Mouse (Mus musculus): ENCODE measurements at regions not wholly inside any gene's neighbourhood (a gene's known extent, or its start where the extent isn't known, plus 50 kb on each side); places are given as distances from the start of the nearest gene placed in this dataset.

- no peak for DNase-seq (ENCODE audit: inconsistent ontology term)
Observed at GRCm38 (mm10) chr13:79057424-79057823, 857.9 kb upstream of the Nr2f1 start.

GRCm38 (mm10) chr13:79054481-79054880 is 854.9 kb upstream of the Nr2f1 start:
- DNase-seq (ENCODE audit: inconsistent ontology term): no peak

GRCm38 (mm10) chr13:79053428-79053827 is 853.9 kb upstream of the Nr2f1 start:
- no peak for DNase-seq (ENCODE audit: inconsistent ontology term)

DNA sequence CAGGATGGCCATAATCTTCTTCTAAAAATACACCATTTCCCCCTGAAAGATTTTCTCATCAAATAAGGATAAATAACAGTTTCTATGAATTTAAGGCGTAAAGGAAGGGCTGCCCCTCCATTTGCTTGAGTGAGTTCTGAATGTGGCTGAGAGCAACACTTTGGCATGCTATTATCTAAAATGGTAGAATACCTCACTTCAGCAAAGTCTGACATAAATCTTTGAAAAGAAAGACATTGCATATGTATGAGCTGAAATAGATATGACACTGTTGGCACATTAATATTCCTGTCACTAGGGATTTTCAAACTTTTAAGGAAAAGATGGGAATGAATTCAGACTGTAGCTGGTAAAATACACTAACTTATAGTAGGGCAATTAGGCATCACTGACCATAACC is 847.7 kb upstream of the Nr2f1 start:
- no peak for DNase-seq (ENCODE audit: inconsistent ontology term)

GRCm38 (mm10) chr13:79044657-79045056 is 845.1 kb upstream of the Nr2f1 start:
- DNase-seq (ENCODE audit: inconsistent ontology term): no peak

DNA sequence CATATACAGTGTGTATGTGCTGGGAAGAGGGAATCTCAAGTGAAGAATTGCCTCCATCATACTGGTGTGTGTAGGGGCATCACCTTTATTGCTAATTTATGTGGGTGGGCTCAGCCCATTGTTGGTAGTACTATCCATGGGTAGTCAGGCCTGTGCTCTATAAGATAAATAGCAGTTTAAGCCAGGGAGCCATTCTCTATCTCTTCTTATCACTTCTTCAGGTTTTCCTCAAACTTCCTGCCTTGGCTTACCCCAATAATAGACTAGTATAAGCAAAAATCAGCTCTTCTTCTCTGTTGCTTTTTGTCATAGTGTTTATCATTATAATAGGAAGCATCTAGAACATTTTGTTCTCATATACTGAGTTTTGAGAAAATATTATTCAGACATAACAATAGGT is 838.3 kb upstream of the Nr2f1 start:
- no peak for DNase-seq (ENCODE audit: inconsistent ontology term)

DNA sequence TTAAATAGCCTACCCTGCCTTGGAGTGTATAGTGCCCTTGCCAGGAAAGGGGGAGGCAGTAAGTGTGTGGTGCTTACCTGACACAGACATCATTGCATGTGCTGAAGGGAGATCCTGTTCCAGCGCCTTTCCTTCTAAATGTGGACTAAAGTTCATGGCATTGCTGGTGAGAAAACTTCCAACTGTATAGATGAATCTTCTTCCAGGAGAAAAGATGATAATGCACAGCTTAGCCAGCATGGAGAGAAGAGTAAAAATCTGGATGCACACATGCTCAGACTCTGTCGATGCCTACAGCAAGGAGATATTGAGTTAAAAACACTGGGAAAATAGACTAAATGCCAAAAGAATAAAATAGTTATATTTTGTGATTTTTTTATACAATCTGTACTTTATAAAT is 835.7 kb upstream of the Nr2f1 start:
- no peak for DNase-seq (ENCODE audit: inconsistent ontology term)

- DNase-seq (ENCODE audit: inconsistent ontology term): peak; percentile 66
Observed at GRCm38 (mm10) chr13:79029974-79030373, 830.4 kb upstream of the Nr2f1 start.

DNA sequence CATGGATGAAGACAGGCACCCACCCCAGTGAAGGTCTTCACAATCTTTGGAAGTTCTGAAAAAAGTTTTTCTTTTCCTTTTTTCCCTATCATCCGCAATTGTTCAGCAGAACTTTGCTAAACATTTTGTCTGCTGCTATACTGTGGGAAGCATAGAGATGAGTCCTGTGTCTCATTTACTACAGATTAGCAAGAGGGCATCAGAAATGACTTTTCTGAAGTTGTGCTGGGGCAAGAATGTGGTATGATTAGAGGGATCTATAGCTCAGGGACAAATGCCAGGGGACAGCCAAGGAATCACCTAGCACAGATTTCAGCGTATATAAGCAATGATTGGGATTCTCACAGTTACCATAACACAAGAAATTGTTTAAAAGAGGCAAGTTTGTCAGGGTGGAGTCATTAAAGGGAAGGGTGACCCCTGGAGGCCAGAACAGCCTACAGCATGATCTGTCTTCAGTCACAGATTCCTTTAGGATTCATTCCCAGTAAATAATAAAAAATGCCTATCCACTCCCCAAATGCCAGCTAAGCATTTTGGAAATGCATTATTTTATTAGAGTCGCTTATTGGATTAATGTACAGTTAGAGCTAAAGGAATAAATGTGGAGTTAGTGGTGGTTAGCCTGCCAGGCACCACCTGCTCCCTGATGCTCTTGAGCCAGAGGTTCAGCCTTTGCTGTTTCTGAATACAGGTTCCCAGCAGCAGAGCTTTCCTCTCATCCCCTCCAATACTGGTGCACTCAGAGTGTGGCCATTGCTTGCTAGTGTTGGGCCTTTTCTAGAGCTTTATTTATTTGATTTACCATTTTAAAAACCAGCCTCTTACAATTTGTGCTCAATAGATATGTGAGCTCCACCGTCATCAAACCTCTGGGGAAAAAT is 828.6 kb upstream of the Nr2f1 start:
- DNase-seq (ENCODE audit: inconsistent ontology term): peak; percentile 73

GRCm38 (mm10) chr13:79025645-79026044 is 826.1 kb upstream of the Nr2f1 start:
- DNase-seq (ENCODE audit: inconsistent ontology term): no peak

- DNase-seq (ENCODE audit: inconsistent ontology term): no peak
Observed at GRCm38 (mm10) chr13:79018051-79018450, 818.5 kb upstream of the Nr2f1 start.

DNA sequence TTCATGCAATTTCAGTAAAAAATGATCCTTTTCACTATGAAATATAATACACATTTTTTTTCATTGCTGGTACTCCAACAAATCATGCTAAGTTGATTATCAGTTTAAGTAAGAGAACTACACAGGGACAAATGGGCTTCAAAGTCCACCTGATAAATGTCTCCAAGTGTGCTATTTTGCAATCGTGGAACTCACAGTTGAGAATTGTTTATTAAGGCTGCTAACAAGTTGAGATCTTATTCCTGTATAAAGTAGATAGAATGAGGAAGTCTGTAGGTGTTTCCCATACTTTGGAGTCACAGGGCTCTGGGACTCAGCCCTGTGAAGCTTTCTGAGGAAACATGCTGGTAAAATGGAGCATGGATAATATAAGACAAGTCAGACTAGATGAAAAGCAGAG is 803.8 kb upstream of the Nr2f1 start:
- DNase-seq (ENCODE audit: inconsistent ontology term): no peak

GRCm38 (mm10) chr13:78998855-78999254 is 799.3 kb upstream of the Nr2f1 start:
- peak; percentile 91 for DNase-seq (ENCODE audit: inconsistent ontology term)

DNA sequence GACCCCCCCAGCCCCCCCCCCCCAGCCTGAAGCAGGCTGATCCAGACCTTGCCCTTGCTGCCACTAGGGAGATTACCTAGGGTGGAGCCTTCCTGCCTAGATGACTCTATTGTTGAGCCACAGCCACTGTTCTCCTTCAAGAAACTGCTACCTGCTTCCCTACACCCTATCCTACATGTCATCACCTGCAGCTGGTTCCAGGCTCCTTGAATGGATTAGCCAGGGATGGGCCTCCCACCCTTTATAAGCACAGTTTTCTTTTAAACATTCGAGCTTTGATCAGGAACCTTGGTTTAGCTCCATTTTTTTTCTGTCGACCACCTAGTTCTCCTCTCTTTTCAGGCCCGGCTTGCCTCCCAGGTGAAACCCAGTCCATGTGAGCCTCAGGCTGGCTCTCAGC is 792.8 kb upstream of the Nr2f1 start:
- no peak for DNase-seq (ENCODE audit: inconsistent ontology term)

DNA sequence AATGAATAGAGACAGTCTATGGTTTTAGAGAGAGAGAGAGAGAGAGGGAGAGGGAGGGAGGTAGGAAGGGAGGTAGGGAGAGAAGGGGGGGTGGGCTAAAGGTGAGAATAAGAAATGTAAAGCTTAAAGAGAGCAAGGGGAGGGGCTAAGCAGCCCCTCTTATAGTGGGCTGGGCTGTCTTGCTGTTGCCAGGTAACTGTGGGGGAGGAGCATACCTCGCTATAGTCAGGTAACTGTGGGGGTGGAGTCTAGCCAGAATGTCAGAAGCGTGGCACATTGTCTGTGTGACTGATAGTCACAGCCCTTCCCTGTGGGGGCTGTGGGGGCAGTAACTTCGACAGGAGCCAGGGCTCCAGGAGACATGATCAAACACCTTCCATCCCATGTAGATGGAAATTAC is 786.4 kb upstream of the Nr2f1 start:
- no peak for DNase-seq (ENCODE audit: inconsistent ontology term)

DNA sequence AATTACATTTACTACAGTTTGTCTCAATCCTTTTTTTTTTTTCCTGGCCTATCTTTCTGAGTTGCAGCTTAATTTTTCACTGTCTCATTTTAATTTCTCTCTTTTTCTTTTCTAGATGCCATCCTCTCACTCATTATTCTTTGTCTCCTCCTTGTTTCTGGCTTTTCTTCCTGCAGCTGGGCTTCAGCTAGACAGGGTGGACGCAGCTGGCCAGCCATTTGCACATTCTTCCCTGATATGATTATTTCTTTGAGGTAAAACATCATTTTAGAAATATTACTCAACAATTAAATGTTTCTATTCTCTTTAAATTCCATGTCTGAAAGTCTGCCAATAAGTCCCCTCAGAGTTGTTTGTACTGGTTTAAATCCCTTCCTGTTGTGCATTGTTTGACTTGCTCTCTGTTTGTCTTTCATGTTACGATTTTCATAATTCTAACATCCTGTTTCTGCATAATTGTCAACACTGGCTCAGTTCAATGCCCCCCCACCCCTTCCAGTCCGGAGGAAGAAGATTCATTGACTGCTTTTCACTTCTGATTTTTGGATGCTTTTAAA is 777.7 kb upstream of the Nr2f1 start:
- DNase-seq (ENCODE audit: inconsistent ontology term): peak; percentile 46

GRCm38 (mm10) chr13:78938351-78938741 is 738.8 kb upstream of the Nr2f1 start:
- no peak for DNase-seq (ENCODE audit: inconsistent ontology term)

DNA sequence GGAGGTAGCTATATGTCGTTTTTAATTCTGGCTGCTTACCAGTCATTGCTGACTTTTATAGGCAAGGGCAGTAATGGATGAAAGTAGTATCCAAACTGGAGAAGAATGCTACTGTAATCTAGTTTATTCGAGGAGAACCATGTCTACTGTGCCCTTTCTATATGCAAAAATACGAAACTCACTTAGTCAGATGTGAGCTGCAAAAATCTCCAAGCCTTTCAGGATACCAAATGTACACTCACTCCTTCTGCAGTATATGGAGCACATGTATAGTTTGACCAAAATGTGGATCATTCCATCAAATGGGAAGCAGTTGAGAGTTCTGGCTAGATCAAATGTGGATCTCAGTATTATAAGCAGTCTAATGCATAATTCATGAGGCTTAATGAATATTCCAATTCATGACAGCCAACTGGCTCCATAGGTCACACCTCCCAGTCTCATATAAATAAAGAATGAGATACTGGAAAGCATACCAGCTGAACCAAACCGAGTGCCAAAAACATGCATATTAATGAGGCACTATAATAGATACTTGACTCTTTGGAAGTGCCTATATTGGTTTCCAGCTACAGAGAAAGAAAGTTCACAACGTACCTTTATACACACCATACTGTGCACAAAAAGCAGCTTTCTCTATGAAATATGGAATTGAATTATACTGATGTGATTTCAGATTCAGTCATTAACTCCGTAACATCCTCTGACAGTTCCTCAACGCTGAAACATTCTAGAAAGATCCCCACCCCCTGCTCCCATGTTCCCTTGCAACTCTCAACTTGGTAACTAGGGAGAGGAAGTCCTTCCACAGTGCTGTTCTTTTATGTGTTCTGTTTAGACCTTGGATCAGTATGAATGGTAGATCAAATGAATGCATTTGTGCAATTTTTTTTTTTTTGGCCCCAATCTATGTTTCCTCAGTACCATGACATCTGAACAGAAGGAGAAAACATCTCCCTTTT is 738.1 kb upstream of the Nr2f1 start:
- no peak for DNase-seq (ENCODE audit: inconsistent ontology term)

- DNase-seq (ENCODE audit: inconsistent ontology term): no peak
Observed at GRCm38 (mm10) chr13:78935990-78936650, 736.6 kb upstream of the Nr2f1 start.

DNA sequence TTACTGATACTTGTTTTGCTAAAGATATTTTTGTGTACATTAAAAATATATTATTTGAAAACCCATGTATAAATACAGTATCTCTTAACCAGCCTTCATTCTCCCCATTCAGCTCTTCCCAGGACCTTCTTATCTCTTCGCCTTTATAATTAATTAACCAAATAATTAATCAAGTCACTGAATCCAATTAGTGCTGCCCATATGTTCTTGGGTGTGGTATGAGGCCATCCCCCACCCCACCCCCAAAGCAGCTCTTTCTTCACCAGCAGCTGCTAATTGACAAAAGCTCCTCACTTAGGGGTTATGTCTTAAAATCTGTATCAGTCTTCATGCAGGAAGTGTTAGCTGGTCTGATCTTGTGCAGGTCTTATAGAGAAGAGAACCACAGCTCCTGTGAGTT is 728.8 kb upstream of the Nr2f1 start:
- no peak for DNase-seq (ENCODE audit: inconsistent ontology term)

GRCm38 (mm10) chr13:78920802-78921201 is 721.2 kb upstream of the Nr2f1 start:
- no peak for DNase-seq (ENCODE audit: inconsistent ontology term)

- no peak for DNase-seq (ENCODE audit: inconsistent ontology term)
Observed at GRCm38 (mm10) chr13:78909839-78910238, 710.3 kb upstream of the Nr2f1 start.

All from Muller cell, postnatal 12 days (primary cell).